Mouse (Mus musculus): ENCODE measurements at regions not wholly inside any gene's neighbourhood (a gene's known extent, or its start where the extent isn't known, plus 50 kb on each side); places are given as distances from the start of the nearest gene placed in this dataset.
A peak's percentile ranks its signal among the peaks of the same experiment; 100 is the strongest.

DNA sequence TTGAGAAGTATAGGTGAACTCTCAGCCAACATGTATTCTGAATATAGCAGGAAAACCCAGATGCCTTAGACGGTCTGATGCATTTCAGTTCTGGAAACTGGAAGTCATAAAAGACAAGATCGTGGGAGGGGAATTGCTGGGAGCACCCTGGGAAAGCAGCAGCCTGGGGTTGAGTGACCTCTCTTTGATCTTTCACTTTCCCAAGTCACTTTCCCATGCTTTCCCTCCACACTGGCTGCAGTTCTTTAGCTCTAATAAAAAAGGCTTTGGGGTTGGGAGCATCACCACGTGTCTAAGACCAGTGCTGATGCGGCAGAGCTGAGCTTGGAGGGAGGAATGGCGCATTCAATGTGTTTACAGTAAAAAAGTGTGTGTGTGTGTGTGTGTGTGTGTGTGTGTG, 91.2 kb upstream of the Arhgap32 start:
- intact Hi-C loops (cut with DNase I): no loop called here
- Histone ChIP-seq H3K36me3 (ENCODE audit: control insufficient read depth, insufficient read depth, low read length) (no peaks in the 10 kb centered on the region), H3K27ac (peak overlapping the region; percentile 31), H3K27me3 (ENCODE audit: control insufficient read depth, insufficient read depth, low read length) (no peaks in the 10 kb centered on the region), H3K79me2 (replicated peaks; ENCODE audit: control insufficient read depth, insufficient read depth, low read length) (no peaks in the 10 kb centered on the region), H3K4me3 (no peak overlapping the region), H3K9ac (ENCODE audit: low read depth, low read length) (no peak overlapping the region), H3K4me1 (ENCODE audit: control insufficient read depth, insufficient read depth, low read length) (peaks cover 4% of the 10 kb centered on the region)
- no peak for DNase-seq
- 55% methylated on average over 5 of the region's 5 CpGs for WGBS
- no peak for TF ChIP-seq EP300 (IDR thresholded peaks at IDR 0.05; ENCODE audit: insufficient read depth, low read depth, low read length)
- TF ChIP-seq CTCF (IDR thresholded peaks at IDR 0.05): no peak
- TF ChIP-seq POLR2A (IDR thresholded peaks at IDR 0.05; ENCODE audit: insufficient read depth, low read depth, low read length): no peak

- no peak for DNase-seq
- intact Hi-C loops (cut with DNase I): no loop called here
- Histone ChIP-seq H3K36me3 (ENCODE audit: control insufficient read depth, insufficient read depth, low read length) (no peaks in the 10 kb centered on the region), H3K27me3 (ENCODE audit: control insufficient read depth, insufficient read depth, low read length) (no peaks in the 10 kb centered on the region), H3K4me1 (ENCODE audit: control insufficient read depth, insufficient read depth, low read length) (peaks cover under 1% of the 10 kb centered on the region; the same call in 1 of the 2 replicates), H3K4me3 (no peak overlapping the region), H3K79me2 (replicated peaks; ENCODE audit: control insufficient read depth, insufficient read depth, low read length) (0 out of 2 replicates have a peak, but pooled peaks cover 3% of the 10 kb centered on the region), H3K9ac (ENCODE audit: low read depth, low read length) (no peak overlapping the region), H3K27ac (peak overlapping the region; percentile 12; the same call in 1 of the 2 replicates)
- WGBS: 28% methylated on average over 8 of the region's 8 CpGs
- TF ChIP-seq EP300 (IDR thresholded peaks at IDR 0.05; ENCODE audit: insufficient read depth, low read depth, low read length): no peak
- TF ChIP-seq POLR2A (IDR thresholded peaks at IDR 0.05; ENCODE audit: insufficient read depth, low read depth, low read length): no peak
- TF ChIP-seq CTCF (IDR thresholded peaks at IDR 0.05): no peak
These were observed 88.0 kb upstream of the Arhgap32 start for GRCm38 (mm10) chr9:32027962-32028361.

- TF ChIP-seq EP300 (IDR thresholded peaks at IDR 0.05; ENCODE audit: insufficient read depth, low read depth, low read length) (no peak), CTCF (IDR thresholded peaks at IDR 0.05) (no peak), POLR2A (IDR thresholded peaks at IDR 0.05; ENCODE audit: insufficient read depth, low read depth, low read length) (no peak)
- intact Hi-C loops (cut with DNase I): no loop called here
- Histone ChIP-seq H3K9ac (ENCODE audit: low read depth, low read length) (no peak overlapping the region), H3K4me3 (no peak overlapping the region), H3K27me3 (ENCODE audit: control insufficient read depth, insufficient read depth, low read length) (no peaks in the 10 kb centered on the region), H3K36me3 (ENCODE audit: control insufficient read depth, insufficient read depth, low read length) (no peaks in the 10 kb centered on the region; the same call in 1 of the 2 replicates), H3K27ac (no peak overlapping the region), H3K79me2 (replicated peaks; ENCODE audit: control insufficient read depth, insufficient read depth, low read length) (0 out of 2 replicates have a peak, but pooled peaks cover 3% of the 10 kb centered on the region), H3K4me1 (ENCODE audit: control insufficient read depth, insufficient read depth, low read length) (peaks cover 5% of the 10 kb centered on the region)
- no peak for DNase-seq
- WGBS: 81% methylated on average over 1 of the region's 1 CpGs
These were observed 86.9 kb upstream of the Arhgap32 start for GRCm38 (mm10) chr9:32029001-32029400.

GRCm38 (mm10) chr9:32029786-32030185, 86.2 kb upstream of the Arhgap32 start:
- H3K27me3 ChIP-seq (ENCODE audit: control insufficient read depth, insufficient read depth, low read length): no peaks in the 10 kb centered on the region
- H3K4me1 ChIP-seq (ENCODE audit: control insufficient read depth, insufficient read depth, low read length): peaks cover 5% of the 10 kb centered on the region
- 0 out of 2 replicates have a peak, but pooled peaks cover 3% of the 10 kb centered on the region for H3K79me2 ChIP-seq (replicated peaks; ENCODE audit: control insufficient read depth, insufficient read depth, low read length)
- 73% methylated on average over 2 of the region's 2 CpGs for WGBS
- no peak overlapping the region for H3K9ac ChIP-seq (ENCODE audit: low read depth, low read length)
- intact Hi-C loops (cut with DNase I): loop anchor here (5.0 kb wide), 1 partner anchor 57 kb away; no protein-coding TSS in a partner anchor
- TF ChIP-seq CTCF (IDR thresholded peaks at IDR 0.05) (no peak), POLR2A (IDR thresholded peaks at IDR 0.05; ENCODE audit: insufficient read depth, low read depth, low read length) (no peak), EP300 (IDR thresholded peaks at IDR 0.05; ENCODE audit: insufficient read depth, low read depth, low read length) (no peak)
- H3K36me3 ChIP-seq (ENCODE audit: control insufficient read depth, insufficient read depth, low read length): no peaks in the 10 kb centered on the region; the same call in 1 of the 2 replicates
- DNase-seq: no peak
- H3K4me3 ChIP-seq: no peak overlapping the region
- 0 out of 2 replicates have a peak overlapping the region, but pooled peaks have one; percentile 9 for H3K27ac ChIP-seq

- H3K27me3 ChIP-seq (ENCODE audit: control insufficient read depth, insufficient read depth, low read length): no peaks in the 10 kb centered on the region
- TF ChIP-seq POLR2A (IDR thresholded peaks at IDR 0.05; ENCODE audit: insufficient read depth, low read depth, low read length) (no peak), EP300 (IDR thresholded peaks at IDR 0.05; ENCODE audit: insufficient read depth, low read depth, low read length) (no peak), CTCF (IDR thresholded peaks at IDR 0.05) (no peak)
- peaks cover 8% of the 10 kb centered on the region for H3K4me1 ChIP-seq (ENCODE audit: control insufficient read depth, insufficient read depth, low read length)
- H3K9ac ChIP-seq (ENCODE audit: low read depth, low read length): no peak overlapping the region
- H3K27ac ChIP-seq: 0 out of 2 replicates have a peak overlapping the region, but pooled peaks have one; percentile 9
- no peak overlapping the region for H3K4me3 ChIP-seq
- intact Hi-C loops (cut with DNase I): loop anchor here (5.0 kb wide), 1 partner anchor 58 kb away; no protein-coding TSS in a partner anchor
- 69% methylated on average over 7 of the region's 7 CpGs for WGBS
- DNase-seq: no peak
- H3K79me2 ChIP-seq (replicated peaks; ENCODE audit: control insufficient read depth, insufficient read depth, low read length): 0 out of 2 replicates have a peak, but pooled peaks cover 3% of the 10 kb centered on the region
- no peaks in the 10 kb centered on the region; the same call in 1 of the 2 replicates for H3K36me3 ChIP-seq (ENCODE audit: control insufficient read depth, insufficient read depth, low read length)
These were observed 85.7 kb upstream of the Arhgap32 start for GRCm38 (mm10) chr9:32030203-32030602.

DNA sequence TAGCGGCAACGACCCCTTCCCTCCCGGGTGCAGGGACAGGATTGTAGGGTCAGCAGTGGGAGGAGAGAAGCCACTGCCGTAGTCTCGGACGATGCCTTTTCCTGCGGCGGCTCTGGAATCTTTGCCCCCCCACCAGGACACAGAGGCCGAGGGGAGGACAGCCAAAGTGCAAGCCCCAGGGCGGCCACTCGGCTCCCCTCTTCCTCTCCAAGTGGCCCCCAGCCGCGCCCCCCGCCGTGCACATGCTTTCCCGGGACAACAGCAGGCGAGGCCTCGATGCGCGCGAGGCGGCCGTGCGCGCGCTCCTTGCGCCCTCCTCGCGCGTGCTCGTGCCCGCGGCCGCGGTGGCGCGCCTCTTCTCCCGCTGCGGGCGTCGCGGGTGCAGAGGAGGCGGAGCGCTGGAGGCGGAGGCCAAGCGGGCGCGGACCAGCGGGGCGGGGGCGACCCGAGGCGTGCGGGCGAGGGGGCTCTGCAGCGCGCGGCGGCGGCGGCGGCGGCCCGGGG, 83.9 kb upstream of the Arhgap32 start:
- H3K79me2 ChIP-seq (replicated peaks; ENCODE audit: control insufficient read depth, insufficient read depth, low read length): 0 out of 2 replicates have a peak, but pooled peaks cover 3% of the 10 kb centered on the region
- peak overlapping the region; percentile 91 for H3K9ac ChIP-seq (ENCODE audit: low read depth, low read length)
- no peak for TF ChIP-seq EP300 (IDR thresholded peaks at IDR 0.05; ENCODE audit: insufficient read depth, low read depth, low read length)
- TF ChIP-seq CTCF (IDR thresholded peaks at IDR 0.05): no peak
- H3K4me3 ChIP-seq: peak overlapping the region; percentile 57
- H3K36me3 ChIP-seq (ENCODE audit: control insufficient read depth, insufficient read depth, low read length): peaks cover 2% of the 10 kb centered on the region; the same call in 1 of the 2 replicates
- 2% methylated on average over 60 of the region's 64 CpGs for WGBS
- DNase-seq: peak; percentile 91 to 92
- no peaks in the 10 kb centered on the region for H3K27me3 ChIP-seq (ENCODE audit: control insufficient read depth, insufficient read depth, low read length)
- H3K4me1 ChIP-seq (ENCODE audit: control insufficient read depth, insufficient read depth, low read length): peaks cover 8% of the 10 kb centered on the region
- intact Hi-C loops (cut with DNase I): loop anchor here (5.0 kb wide), 1 partner anchor 60 kb away; no protein-coding TSS in a partner anchor
- H3K27ac ChIP-seq: peak overlapping the region; percentile 68

Measured in heart, adult 2 months (tissue).